In genomic region chrX:134308275-134308634, GRCm38 (mm10) we compare ENCODE assay signal across 8 mouse cellular contexts. TPM values are rescaled to one million over a fixed set of nuclear protein-coding genes. Genes with fewer than 3 reads are reported as not detected.
DNase-seq lines count a peak whose midpoint lies in the region; ATAC-seq and TF ChIP-seq lines count a peak whose summit lies in the region.

No protein-coding gene starts in this region.

- no peak for TF ChIP-seq POLR2A in olfactory bulb, adult 2 months (IDR thresholded peaks at IDR 0.05; ENCODE audit: insufficient read depth, low read depth, low read length)

- WGBS in lung, postnatal 0 days, result 18% methylated on average over 9 of the region's 9 CpGs
- 26% methylated on average over 9 of the region's 9 CpGs for WGBS in embryonic facial prominence, embryonic 13.5 days
- 21% methylated on average over 9 of the region's 9 CpGs for WGBS in limb, embryonic 11.5 days
- 21% methylated on average over 9 of the region's 9 CpGs for WGBS in olfactory bulb, adult 2 months

- no peak overlapping the region for H3K9ac ChIP-seq in lung, postnatal 0 days (replicated peaks; ENCODE audit: low read depth)
- peak overlapping the region; percentile 68 for H3K9ac ChIP-seq in embryonic facial prominence, embryonic 13.5 days
- peak overlapping the region; percentile 30; the same call in 1 of the 2 replicates for H3K9ac ChIP-seq in limb, embryonic 11.5 days (ENCODE audit: low read length)

- no peak for TF ChIP-seq CTCF in lung, postnatal 0 days (IDR thresholded peaks at IDR 0.05)
- no peak for TF ChIP-seq CTCF in olfactory bulb, adult 2 months (IDR thresholded peaks at IDR 0.05; ENCODE audit: insufficient read depth, low read depth, low read length)

- no peaks in the 10 kb centered on the region for H3K9me3 ChIP-seq in lung, postnatal 0 days (ENCODE audit: low read length)
- H3K9me3 ChIP-seq in embryonic facial prominence, embryonic 13.5 days, result no peaks in the 10 kb centered on the region
- H3K9me3 ChIP-seq in limb, embryonic 11.5 days (ENCODE audit: control insufficient read depth, low read length), result no peaks in the 10 kb centered on the region

- DNase-seq in lung, postnatal 0 days (ENCODE audit: low spot score), result no peak
- DNase-seq in lung, adult 18-20 months, result no peak
- no peak for DNase-seq in limb, embryonic 11.5 days (ENCODE audit: low spot score)
- no peak for DNase-seq in cerebellum, adult 8-10 months
- no peak for DNase-seq in spleen, postnatal 36 days (ENCODE audit: low spot score in 2 of 2)
- no peak for DNase-seq in gastrocnemius, adult 18-20 months (ENCODE audit: low spot score)

- peak overlapping the region; percentile 30; the same call in 1 of the 2 replicates for H3K4me3 ChIP-seq in lung, postnatal 0 days (ENCODE audit: low read depth, low read length)
- H3K4me3 ChIP-seq in embryonic facial prominence, embryonic 13.5 days, result peak overlapping the region; percentile 46
- peak overlapping the region; percentile 36 for H3K4me3 ChIP-seq in limb, embryonic 11.5 days (ENCODE audit: low read depth, low read length)
- H3K4me3 ChIP-seq in olfactory bulb, adult 2 months (ENCODE audit: insufficient read depth, low read depth, low read length), result peak overlapping the region; percentile 40

- H3K4me1 ChIP-seq in lung, postnatal 0 days (ENCODE audit: insufficient read depth, low read depth, low read length), result no peaks in the 10 kb centered on the region
- H3K4me1 ChIP-seq in embryonic facial prominence, embryonic 13.5 days, result no peaks in the 10 kb centered on the region
- no peaks in the 10 kb centered on the region for H3K4me1 ChIP-seq in limb, embryonic 11.5 days (ENCODE audit: control insufficient read depth, insufficient read depth, low read length)
- H3K4me1 ChIP-seq in olfactory bulb, adult 2 months (ENCODE audit: control insufficient read depth, insufficient read depth, low read length), result 0 out of 2 replicates have a peak, but pooled peaks cover 4% of the 10 kb centered on the region

- no peaks in the 10 kb centered on the region for H3K36me3 ChIP-seq in lung, postnatal 0 days (ENCODE audit: insufficient read depth, low read length)
- H3K36me3 ChIP-seq in embryonic facial prominence, embryonic 13.5 days, result no peaks in the 10 kb centered on the region
- H3K36me3 ChIP-seq in limb, embryonic 11.5 days (ENCODE audit: control insufficient read depth, insufficient read depth, low read length), result no peaks in the 10 kb centered on the region

- peak overlapping the region; percentile 50 for H3K4me2 ChIP-seq in lung, postnatal 0 days (replicated peaks; ENCODE audit: low read depth, low read length)
- H3K4me2 ChIP-seq in embryonic facial prominence, embryonic 13.5 days, result peak overlapping the region; percentile 55
- H3K4me2 ChIP-seq in limb, embryonic 11.5 days (ENCODE audit: low read depth, severe bottlenecking), result peak overlapping the region; percentile 39

- no peak for TF ChIP-seq EP300 in lung, postnatal 0 days (IDR thresholded peaks at IDR 0.05)

- no peak overlapping the region for H3K27ac ChIP-seq in lung, postnatal 0 days (ENCODE audit: low read length)
- H3K27ac ChIP-seq in embryonic facial prominence, embryonic 13.5 days, result peak overlapping the region; percentile 51; the same call in 1 of the 2 replicates
- no peak overlapping the region for H3K27ac ChIP-seq in limb, embryonic 11.5 days (replicated peaks; ENCODE audit: low read depth, low read length)
- no peak overlapping the region for H3K27ac ChIP-seq in olfactory bulb, adult 2 months (ENCODE audit: insufficient read depth, low read depth, low read length)

- ATAC-seq in lung, postnatal 0 days, result peak; percentile 71
- ATAC-seq in embryonic facial prominence, embryonic 13.5 days (ENCODE audit: insufficient number of reproducible peaks, insufficient read depth, low FRiP score, low TSS enrichment, low read depth), result peak; percentile 72
- peak; percentile 71; the same call in 1 of the 2 replicates for ATAC-seq in limb, embryonic 11.5 days (ENCODE audit: insufficient number of reproducible peaks, low FRiP score, low TSS enrichment, low read depth)

- no peaks in the 10 kb centered on the region for H3K27me3 ChIP-seq in lung, postnatal 0 days (replicated peaks; ENCODE audit: insufficient read depth, low read length)
- H3K27me3 ChIP-seq in embryonic facial prominence, embryonic 13.5 days, result no peaks in the 10 kb centered on the region
- H3K27me3 ChIP-seq in limb, embryonic 11.5 days (ENCODE audit: control insufficient read depth, insufficient read depth, low read length), result no peaks in the 10 kb centered on the region

RNA-seq across cellular contexts. Expression of gene Cenpi, which starts 0.4 kb away (rescaled TPM):
- 1.8 and 2.0 TPM in 2 replicates for polyA plus RNA-seq in lung, postnatal 0 days (2015; fragmentation: Nextera tagmentation; extraction: Ambion mirVana)
- 27.3 and 29.7 TPM in 2 replicates for polyA plus RNA-seq in embryonic facial prominence, embryonic 13.5 days (2015; fragmentation: Nextera tagmentation; extraction: Ambion mirVana)
- 36.4 and 37.9 TPM in 2 replicates for polyA plus RNA-seq in limb, embryonic 11.5 days (2014; fragmentation: Nextera tagmentation; extraction: Ambion mirVana)
- not detected in 2 replicates for polyA plus RNA-seq in olfactory bulb, adult 2 months (2012; ENCODE audit: insufficient read depth, insufficient read length, low replicate concordance, missing spikeins)
- total RNA-seq in gastrocnemius, adult 18-20 months (2021), result not detected

RNA-seq across cellular contexts. Expression of gene Tmem35a, which starts 13.2 kb away (rescaled TPM):
- 1.4 and 1.5 TPM in 2 replicates for polyA plus RNA-seq in lung, postnatal 0 days (2015; fragmentation: Nextera tagmentation; extraction: Ambion mirVana)
- polyA plus RNA-seq in embryonic facial prominence, embryonic 13.5 days (2015; fragmentation: Nextera tagmentation; extraction: Ambion mirVana), result 14.2 and 16.0 TPM in 2 replicates
- polyA plus RNA-seq in limb, embryonic 11.5 days (2014; fragmentation: Nextera tagmentation; extraction: Ambion mirVana), result 6.5 and 7.3 TPM in 2 replicates
- not detected in 2 replicates for polyA plus RNA-seq in olfactory bulb, adult 2 months (2012; ENCODE audit: insufficient read depth, insufficient read length, low replicate concordance, missing spikeins)
- total RNA-seq in gastrocnemius, adult 18-20 months (2021), result not detected

RNA-seq across cellular contexts. Expression of gene Trmt2b, which starts 31.5 kb away (rescaled TPM):
- 9.2 and 10.2 TPM in 2 replicates for polyA plus RNA-seq in lung, postnatal 0 days (2015; fragmentation: Nextera tagmentation; extraction: Ambion mirVana)
- polyA plus RNA-seq in embryonic facial prominence, embryonic 13.5 days (2015; fragmentation: Nextera tagmentation; extraction: Ambion mirVana), result 15.3 and 15.6 TPM in 2 replicates
- 11.6 and 11.8 TPM in 2 replicates for polyA plus RNA-seq in limb, embryonic 11.5 days (2014; fragmentation: Nextera tagmentation; extraction: Ambion mirVana)
- polyA plus RNA-seq in olfactory bulb, adult 2 months (2012; ENCODE audit: insufficient read depth, insufficient read length, low replicate concordance, missing spikeins), result not detected in 2 replicates
- total RNA-seq in gastrocnemius, adult 18-20 months (2021), result 10 to 100 TPM in 1 of 2 experiments, 1 to 10 TPM in 1; 8.3 to 12.3 TPM

Comparison
In these comparisons a context has a peak if more than half of its experiments do, and no peak if none do; other contexts are left out.
1. RNA of gene Trmt2b, which starts 31.5 kb away (polyA plus RNA-seq): 15.3 to 15.6 TPM in embryonic facial prominence, embryonic 13.5 days, 11.6 to 11.8 TPM in limb, embryonic 11.5 days and 9.2 to 10.2 TPM in lung, postnatal 0 days; not detected in olfactory bulb, adult 2 months; every median in the first group is over 10 times any median in the second.
2. Peak in every context shown above with its lines, with median percentiles within 50 percentile points of each other: ATAC-seq, H3K4me2 ChIP-seq and H3K4me3 ChIP-seq.